Mouse (Mus musculus) heart, postnatal 25 days (tissue): Measurements from ENCODE around the gene Ctnnb1. TPM values are rescaled to one million over a fixed set of nuclear protein-coding genes. Genes with fewer than 3 reads are reported as not detected.

Experiments used
- DNase-seq: peaks from one replicate; pipeline ENCODE4 v3.0.0; 2022; ENCODE audit warnings: low spot score
- intact Hi-C: fragments of 180-260 bp; cut with DNase I; formaldehyde crosslinking; loops from one replicate; pipeline ENCODE4 v1.15.1; 2025
- microRNA-seq: library from miRNA; unstranded; fragments of <30 nt; microRNA quantifications from one replicate; pipeline ENCODE4 v1.2.0, GENCODE M21; 2022
- total RNA-seq, 2 experiments: library from RNA; stranded (reverse); gene quantifications; 2 replicates each; pipeline ENCODE4 v1.2.3; 2021

Ctnnb1 gene
- total RNA-seq, 2 experiments from 2014 or later: 450 to 481 TPM

DNA sequence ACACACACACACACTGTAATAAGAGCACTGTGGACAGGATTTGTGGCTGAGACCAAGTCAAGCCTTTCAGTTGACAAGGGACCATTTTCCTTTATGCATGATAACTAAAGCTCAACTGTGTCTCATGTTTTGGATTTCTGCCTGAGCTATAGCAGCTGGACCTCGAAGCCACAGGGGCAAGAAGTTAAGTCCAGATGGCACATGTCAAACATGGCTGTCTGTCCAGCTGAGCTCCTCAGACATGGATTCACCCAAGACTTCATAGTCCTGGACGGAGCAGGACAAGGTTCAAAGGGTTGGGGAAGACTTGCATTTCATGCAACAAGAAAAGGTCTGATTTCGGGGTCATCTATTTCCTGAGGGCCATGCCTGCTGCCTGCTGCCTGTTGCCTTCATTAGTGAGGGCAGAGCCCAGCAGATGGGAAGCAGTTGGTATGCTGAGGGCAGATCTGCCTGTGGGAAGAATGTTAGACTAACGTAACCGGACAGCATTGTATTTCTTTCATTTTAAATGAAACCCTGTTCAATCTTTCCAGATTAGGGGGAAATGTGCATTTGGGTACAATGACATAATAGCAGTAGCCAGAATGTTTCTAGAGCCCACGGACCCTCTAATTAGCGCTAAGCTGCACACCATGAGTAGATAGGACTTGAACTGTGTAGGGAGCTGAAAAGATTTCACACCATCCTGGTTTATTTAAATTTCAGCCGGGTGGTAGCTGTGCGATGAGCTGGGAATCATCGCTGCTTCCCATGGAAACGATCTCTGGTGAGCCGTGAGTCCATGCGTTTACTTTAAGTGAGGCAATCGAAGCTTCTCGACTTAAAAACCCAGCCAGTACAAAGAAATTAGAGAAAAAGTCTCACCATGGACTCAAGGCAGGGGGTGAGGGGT lies 61.0 kb downstream of the Ctnnb1 start:
- DNase-seq: no peak
- intact Hi-C loops: no loop called here

DNA sequence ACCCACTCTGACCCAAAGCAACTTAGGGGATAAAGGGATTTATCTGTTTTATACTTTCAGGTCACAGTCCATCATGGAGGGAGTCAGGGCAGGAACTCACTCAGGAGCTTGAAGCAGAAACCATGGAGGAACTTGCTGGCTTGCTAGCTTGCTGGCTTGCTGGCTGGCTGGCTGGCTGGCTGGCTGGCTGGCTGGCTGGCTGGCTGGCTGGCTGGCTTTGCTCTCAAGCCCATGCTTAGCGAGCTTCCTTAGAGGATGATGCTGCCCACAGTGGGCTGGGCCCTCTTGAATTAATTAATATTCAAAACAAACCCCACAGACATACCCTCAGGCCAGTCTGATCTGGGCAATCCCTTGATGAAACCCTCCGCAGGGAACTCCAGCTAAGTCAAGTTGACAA lies 62.8 kb downstream of the Ctnnb1 start:
- intact Hi-C loops: no loop called here

DNA sequence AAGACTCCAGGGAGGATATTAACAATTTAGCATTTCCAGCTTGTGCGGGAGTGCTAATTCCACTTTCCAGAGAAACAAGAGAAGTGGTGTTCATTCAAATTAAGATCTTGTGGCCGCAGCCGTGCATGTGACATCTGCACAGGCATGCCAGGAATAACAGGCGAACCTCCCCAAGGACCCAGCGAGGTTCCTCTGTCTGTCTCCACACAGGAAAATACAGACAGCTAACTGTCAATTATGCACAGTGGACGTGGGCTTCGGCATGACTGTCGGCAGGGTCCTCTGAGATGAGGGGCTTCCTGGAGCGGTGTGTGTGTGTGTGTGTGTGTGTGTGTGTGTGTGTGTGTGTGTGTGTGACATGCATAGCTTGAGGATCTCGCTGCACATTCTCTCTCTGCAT lies 64.0 kb downstream of the Ctnnb1 start:
- intact Hi-C loops: no loop called here
- no peak for DNase-seq

More for the DNA sequence above, 62.8 kb downstream of the Ctnnb1 start:
- no peak for DNase-seq

- DNase-seq: no peak
- intact Hi-C loops: no loop called here
These were observed 65.5 kb downstream of the Ctnnb1 start for GRCm38 (mm10) chr9:120994223-120995155.

- no peak for DNase-seq
- intact Hi-C loops: no loop called here
These were observed 69.7 kb downstream of the Ctnnb1 start for GRCm38 (mm10) chr9:120998696-120999095.

DNA sequence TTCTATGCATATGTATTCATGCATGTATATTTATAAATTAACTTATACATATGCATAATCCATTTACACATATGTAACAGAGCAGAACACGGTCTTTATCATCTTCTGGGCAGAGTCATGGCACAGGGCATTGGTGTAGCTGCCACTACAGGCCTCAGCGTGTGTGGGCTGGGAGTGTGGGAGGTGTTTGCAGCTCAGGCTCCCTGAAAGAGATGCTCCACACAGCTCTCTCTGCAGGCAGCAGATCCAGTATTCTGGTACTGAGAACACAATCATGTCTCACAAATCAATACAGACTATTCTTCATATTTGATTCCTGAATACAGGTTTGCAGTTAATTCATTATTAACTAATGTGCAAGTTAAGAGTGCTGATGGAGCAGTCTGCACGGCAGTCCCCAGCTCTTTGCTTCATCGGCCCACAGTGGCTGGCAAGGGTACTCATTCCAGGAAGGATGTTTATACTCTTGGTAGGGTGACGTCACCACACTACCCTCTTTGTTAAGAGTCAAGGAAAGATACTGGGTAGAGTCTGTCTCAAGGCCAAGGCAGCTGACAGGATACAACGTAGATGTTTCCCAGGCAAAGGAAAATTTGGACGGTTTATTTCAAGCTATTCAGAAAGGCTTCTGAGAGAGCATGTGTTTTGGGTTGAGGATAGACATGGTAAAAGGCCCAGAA lies 71.8 kb downstream of the Ctnnb1 start:
- DNase-seq: no peak
- intact Hi-C loops: no loop called here

DNA sequence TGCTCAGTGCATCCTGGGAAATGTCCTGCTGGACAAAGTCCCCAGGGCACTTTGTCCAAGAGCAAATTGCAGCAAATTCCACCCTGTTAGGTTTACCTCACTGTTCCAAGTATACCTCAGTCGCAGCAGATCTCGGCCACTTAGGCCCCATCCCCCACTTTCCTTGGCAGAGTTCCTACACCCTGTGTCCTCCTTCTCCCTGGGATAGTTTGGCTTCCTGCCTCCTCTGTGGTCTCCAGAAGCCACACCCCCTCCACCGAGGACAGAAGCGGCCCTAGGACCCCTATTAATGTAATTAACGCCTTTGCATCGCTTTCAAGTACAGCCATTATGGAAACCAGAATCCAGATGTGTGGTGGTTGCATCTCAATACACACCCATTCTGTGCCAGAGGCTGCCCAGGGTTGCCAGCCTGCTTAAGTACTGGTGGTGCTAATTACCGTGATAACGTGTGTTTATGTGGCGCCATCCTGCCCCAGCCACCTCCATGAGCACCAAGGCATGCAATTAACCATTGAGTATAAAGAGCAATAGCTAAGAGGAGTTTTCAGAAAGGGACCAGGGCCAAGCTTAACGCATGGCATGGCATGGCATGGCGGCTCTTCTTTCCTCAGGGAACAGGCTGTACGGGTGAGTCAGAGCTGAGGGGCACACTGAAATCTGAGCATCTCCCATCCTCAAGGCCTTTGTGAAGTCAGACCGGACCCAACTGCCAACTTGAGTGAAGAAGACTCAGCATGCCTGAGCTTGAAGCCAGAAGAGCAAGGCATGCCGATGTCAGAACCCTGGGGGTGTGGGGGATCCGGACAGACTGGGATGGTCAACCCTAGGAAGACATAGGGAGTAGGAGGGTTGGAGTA lies 72.9 kb downstream of the Ctnnb1 start:
- intact Hi-C loops: no loop called here
- no peak for DNase-seq

- intact Hi-C loops: no loop called here
- no peak for DNase-seq
These were observed 76.9 kb downstream of the Ctnnb1 start for GRCm38 (mm10) chr9:121005961-121006360.

Small RNAs within 50 kb of the gene (microRNA-seq; reads per million reads assigned to microRNA genes)
- gene Mir7090: not detected
